Mouse (Mus musculus) stomach, postnatal 0 days (tissue): ENCODE measurements around the gene Scgn.

Experiments used
- CTCF ChIP-seq: IDR thresholded peaks from 2 replicates; pipeline ENCODE4 v1.5.1; 2016; ENCODE audit warnings: antibody characterized with exemption, low read depth, mild to moderate bottlenecking, moderate library complexity
- EP300 ChIP-seq: optimal IDR thresholded peaks from 2 replicates; pipeline ENCODE3; 2016; ENCODE audit warnings: antibody characterized with exemption

GRCm38 (mm10) chr13:23906906-23907305 is 84.1 kb downstream of the Scgn start:
- TF ChIP-seq CTCF (no peak), EP300 (no peak)
